Mouse (Mus musculus) spleen, adult 18-20 months (tissue): ENCODE measurements around the gene Ptms.
A peak's percentile ranks its signal among the peaks of the same experiment; 100 is the strongest.
"Not testable (repeated sequence)": the region's sequence is repeated elsewhere in the genome, so short reads cannot be mapped to it uniquely, and the experiment has no call there.

Experiments
- DNase-seq, 2 experiments: peaks; one replicate each; pipeline ENCODE4 v3.0.0; 2022; ENCODE audit warnings: mixed read lengths in 2 of 2

The Ptms gene

GRCm38 (mm10) chr6:124903580-124904151 lies 16.2 kb downstream of the Ptms start:
- peak; percentile 89 to 97 for DNase-seq

GRCm38 (mm10) chr6:124901851-124902250 lies 18.1 kb downstream of the Ptms start:
- no peak for DNase-seq

DNA sequence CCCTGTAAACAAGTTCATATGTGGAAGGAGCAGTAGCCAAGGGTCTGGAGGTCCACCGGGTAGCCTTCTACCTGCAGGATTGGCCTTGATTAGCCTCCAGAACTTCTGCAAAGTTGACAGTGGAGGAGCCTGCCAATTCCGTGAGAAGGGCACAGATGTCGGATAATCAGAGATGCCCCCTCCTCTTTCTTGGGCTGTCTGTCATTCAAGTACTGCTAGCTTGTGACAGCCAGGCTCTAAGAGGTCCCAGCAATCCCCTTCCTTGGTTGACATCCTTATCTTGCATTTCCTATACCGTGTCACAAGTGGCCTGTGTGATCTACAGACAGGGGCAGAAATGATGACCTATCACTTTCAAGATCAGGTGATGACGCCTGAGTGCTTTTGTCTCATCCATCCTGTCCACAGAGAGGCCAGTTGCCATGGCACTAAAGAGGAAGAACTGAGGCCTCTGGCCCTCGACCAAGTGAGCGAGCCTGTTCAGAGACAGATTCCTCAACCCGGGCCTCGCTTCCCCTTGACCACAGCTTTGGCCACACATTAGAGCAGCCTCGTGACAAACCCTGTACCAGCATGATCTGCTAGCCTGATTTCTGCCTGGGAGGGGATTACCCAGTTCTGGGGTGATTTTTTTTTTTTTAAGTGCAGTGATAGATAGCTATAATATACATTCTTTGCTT lies 19.0 kb downstream of the Ptms start:
- DNase-seq, result no peak

DNA sequence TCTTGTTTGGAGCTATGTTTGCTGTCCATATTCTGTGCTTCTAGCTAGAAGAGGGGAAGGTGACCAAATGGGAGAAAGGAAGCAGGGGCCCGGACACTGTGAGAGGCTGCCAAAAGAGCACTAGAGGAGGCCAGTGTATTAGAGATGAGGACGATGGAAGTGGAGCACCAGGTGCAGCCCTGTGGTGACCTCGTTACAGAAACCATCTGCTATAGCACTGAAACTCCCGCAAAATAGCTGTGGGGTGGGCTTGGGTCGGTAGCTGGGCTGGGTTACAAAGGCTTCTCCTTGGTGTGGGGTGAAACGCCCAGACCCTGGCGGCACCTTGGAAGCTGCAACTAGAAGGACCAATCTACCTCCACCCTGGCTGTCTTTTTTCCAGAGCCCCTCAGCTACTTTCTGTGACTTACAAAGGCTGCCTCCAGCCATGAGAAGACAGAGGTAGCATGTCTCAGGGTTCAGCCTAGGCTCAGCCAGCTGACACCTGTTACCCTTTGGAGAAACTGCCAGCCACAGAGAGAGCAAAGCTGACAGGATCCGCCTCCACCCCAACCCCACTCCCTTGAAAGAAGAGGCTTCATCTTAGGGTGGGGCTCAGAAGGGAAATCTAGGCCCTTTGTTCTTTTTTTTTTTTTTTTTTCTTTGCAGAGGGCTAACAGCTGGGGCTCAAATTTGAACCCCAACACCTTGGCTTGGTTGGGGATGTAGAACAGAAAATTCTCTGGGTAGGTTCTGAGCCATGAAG lies 19.7 kb downstream of the Ptms start:
- no peak for DNase-seq

- DNase-seq, result no peak
These were observed 21.5 kb downstream of the Ptms start for GRCm38 (mm10) chr6:124898359-124898758.

DNA sequence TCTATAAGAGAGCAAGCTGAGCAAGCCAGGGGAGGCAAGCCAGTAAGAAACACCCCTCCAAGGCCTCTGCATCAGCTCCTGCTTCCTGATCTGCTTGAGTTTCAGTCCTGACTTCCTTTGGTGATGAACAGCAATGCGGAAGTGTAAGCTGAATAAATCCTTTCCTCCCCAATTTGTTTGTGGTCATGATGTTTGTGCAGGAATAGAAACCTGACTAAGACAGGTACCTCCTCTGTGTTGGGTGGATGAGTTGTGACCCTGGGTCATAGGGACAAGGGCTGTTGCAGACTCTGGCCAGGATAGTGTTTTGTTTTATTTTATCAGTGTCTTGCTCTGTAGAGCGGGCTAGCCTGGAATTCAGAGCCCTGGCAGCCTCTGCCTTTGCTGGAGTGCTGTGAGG lies 25.8 kb downstream of the Ptms start:
- DNase-seq, result not testable (repeated sequence)

- no peak for DNase-seq
These were observed 28.9 kb downstream of the Ptms start for GRCm38 (mm10) chr6:124890997-124891396.

DNA sequence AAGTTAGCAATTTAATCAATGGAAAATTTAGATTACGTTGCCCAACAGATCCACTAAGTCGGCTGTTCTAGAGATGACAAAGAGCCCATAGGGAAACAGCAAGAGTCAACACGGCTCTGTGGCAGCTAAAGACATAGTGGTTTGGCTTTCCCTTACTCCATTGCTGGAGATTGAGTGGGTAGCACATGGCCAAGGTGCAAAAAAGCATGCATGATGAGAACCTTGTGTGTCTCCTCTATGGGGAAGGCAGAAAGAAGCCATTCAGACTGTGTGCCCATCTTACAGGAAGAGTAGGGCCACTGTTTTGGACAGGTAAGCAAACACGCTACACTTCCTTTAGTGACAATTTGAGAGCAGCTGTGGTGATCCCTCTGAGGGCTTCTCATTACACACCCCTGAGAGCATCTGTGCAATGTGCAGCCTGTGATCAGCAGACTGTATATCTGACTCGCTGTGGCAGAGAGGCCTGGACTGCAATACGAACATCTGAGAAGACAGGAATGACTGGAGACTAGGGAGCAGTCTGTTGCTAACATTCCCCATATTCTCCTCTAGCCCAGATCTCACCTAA lies 31.3 kb downstream of the Ptms start:
- DNase-seq, result no peak

GRCm38 (mm10) chr6:124887986-124888385 lies 31.9 kb downstream of the Ptms start, which contains the start of gene Cd4:
Cd4 (minus strand) TSS chr6:124888221.
- DNase-seq, result no peak

DNA sequence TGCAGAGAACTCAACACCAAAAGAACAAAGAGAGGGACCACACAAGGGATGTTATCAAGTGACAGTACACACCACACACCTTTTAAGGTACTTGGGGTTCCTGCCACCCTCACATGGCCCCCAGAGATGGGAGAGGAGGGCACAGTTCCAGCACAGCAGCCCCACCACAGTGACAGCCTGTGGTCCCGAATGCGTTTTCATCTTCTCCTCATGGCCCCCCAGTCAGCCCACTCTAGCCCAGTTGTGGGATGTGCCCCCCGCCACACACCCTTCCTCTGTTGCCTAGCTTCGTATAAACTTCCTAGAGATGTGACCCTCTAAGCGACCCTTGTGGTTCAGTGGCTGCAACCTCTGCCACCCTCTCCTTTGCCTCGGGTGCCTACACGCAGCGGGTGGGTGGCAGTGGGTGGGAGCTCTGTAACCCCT lies 33.9 kb downstream of the Ptms start:
- no peak for DNase-seq

- no peak for DNase-seq
These were observed 35.0 kb downstream of the Ptms start for GRCm38 (mm10) chr6:124884714-124885500.

DNA sequence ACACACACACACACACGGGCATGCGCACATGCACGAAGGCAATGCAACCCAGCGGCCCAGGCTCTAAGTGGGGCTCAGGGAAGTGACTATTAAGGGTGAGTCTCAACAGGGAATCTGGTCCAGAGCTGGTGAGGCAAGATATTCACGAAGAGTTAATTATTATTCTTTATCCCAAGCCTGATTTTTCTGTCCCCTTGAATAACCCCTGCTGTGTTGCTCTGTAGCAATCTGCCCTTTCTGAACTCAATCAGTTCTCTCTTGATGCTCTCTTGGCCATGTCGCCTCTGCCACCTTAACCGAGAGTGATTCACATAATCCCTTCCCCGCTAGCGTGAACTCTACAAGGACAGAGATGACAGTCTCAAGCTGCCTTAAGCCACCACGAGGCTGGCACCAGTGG lies 36.6 kb downstream of the Ptms start:
- DNase-seq, result no peak

- no peak for DNase-seq
These were observed 38.1 kb downstream of the Ptms start for GRCm38 (mm10) chr6:124881821-124882220.

- DNase-seq, result no peak
These were observed 40.5 kb downstream of the Ptms start for GRCm38 (mm10) chr6:124879390-124879789.

- DNase-seq, result no peak
These were observed 45.6 kb downstream of the Ptms start for GRCm38 (mm10) chr6:124874348-124874747.

DNA sequence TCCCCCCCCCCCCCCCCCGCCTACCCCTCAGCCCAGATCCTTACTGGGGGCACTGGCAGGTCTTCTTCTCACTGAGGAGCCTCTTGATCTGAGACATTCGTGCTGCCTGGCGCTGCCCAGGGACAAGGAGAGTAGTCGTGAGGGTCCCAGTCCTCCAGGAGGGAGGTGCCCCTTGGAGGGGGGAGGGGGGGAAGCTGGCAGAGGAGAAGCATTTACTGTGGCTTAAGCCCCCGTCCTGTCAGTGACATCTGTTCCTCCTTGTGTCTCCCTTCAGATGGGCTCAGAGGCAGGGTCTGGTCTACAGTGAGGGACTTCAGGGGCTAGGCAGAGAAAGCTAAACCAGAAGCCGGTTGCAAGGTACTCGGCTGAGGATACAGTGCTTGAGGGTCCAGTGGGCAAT lies 53.3 kb downstream of the Ptms start:
- no peak for DNase-seq

DNA sequence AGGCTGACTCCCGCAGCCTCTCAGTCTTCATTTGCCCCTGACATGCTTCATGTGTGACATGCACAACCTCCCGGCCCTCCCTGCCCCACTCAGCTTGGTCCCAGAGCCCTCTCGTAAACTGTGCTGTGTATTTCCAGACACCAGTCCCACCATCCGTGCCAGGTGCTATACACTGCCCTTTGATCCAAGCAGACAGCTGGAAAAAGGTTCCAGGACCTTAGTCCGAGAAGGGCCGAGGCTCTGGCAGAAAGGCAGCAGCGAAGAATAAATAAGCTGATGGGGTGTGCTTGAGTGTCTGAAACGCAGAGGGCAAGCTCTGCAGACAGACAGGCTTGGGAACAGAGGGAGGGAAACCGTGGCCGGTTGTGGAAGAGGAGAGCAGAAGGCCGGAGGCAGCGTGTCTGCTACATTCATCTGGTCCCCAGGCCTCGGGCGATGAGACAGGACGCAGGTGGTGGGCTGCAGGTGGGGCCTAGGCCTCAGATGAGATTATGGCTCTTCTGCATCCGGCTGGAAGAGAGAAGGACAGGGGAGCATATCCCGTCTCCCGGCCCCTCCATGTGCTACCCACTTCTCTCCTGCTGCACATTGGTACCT lies 54.0 kb downstream of the Ptms start:
- no peak for DNase-seq
